Mouse (Mus musculus) kidney, adult 8-10 months (tissue): ENCODE measurements at regions not wholly inside any gene's neighbourhood (a gene's known extent, or its start where the extent isn't known, plus 50 kb on each side); places are given as distances from the start of the nearest gene placed in this dataset.

Source experiments
- DNase-seq, 2 experiments: peaks; one replicate each; pipeline ENCODE4 v3.0.0; 2022

DNA sequence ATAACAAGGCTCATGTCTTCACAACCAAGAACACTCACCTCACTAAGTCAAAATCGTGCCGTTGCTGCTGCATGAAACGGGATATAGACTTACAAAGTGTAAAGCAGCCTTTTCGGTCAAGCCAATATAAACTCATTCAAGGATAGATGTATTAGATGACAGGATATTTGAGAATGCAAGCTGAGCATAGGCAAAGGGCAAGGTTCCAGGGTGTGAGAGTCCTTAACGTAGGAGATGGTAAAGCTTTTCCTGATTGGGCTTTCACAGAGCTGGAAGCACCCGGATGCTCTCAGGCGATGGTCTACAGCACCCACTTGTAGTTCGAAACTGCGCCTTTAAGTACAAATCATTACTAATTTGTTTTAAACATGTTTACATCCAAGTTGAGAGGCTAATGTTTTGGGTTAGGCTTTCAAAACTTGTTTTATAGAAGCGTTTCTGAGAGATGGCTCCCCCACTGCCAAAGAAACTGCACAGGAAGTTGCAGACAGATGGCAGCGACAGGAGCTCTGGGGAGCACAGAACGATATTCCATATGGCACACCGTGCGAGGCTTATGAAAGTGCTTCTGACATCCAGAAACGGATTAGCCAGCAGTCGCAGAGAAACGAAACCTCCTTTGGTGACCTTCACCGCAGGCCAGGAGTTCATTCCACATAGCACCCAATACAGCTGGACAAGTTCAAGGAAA lies 54.1 kb upstream of the Rell1 start:
- DNase-seq = no peak

GRCm38 (mm10) chr5:64023324-64023650 lies 54.6 kb upstream of the Rell1 start:
- no peak for DNase-seq

GRCm38 (mm10) chr5:64024420-64024819 lies 55.7 kb upstream of the Rell1 start:
- DNase-seq = no peak

DNA sequence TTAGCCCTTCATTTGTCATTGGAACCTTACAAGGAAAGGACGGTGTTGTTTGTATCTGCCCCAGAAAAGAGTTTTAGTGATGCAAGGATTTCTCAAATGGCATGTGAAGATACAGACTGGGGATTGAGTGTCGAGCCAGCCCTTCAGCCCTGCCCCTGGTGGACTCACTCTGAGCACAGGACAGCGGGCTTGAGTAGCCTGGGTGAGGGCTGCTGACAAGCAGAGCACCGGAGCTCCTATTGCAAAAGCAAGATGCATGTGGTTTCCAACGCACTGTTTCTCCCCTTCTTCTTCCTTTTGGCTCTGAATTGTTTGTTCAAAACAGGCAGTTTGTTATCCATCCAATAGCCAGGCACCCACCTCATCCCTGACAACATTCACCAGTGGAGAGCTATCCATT lies 59.0 kb upstream of the Rell1 start:
- no peak for DNase-seq

GRCm38 (mm10) chr5:64029622-64030145 lies 61.0 kb upstream of the Rell1 start:
- no peak for DNase-seq

- DNase-seq = peak; percentile 12 to 30
Measured at GRCm38 (mm10) chr5:64030281-64030960, 61.7 kb upstream of the Rell1 start.

- no peak for DNase-seq
Measured at GRCm38 (mm10) chr5:64038394-64038793, 54.4 kb upstream of the Pgm2 start.

GRCm38 (mm10) chr5:64040676-64041075 lies 52.1 kb upstream of the Pgm2 start:
- DNase-seq = no peak
